Mouse (Mus musculus) gastrocnemius, adult 8-10 months (tissue): ENCODE data around the gene Lin28a. TPM values are rescaled to one million over a fixed set of nuclear protein-coding genes. Genes with fewer than 3 reads are reported as not detected.

Experiments
- DNase-seq, 2 experiments: peaks; one replicate each; pipeline ENCODE4 v3.0.0; 2022; ENCODE audit warnings: low spot score in 2 of 2
- total RNA-seq, 4 experiments: library from RNA; stranded (reverse); gene quantifications; 2 replicates each; pipeline ENCODE4 v1.2.4; 2022

Gene Lin28a
- total RNA-seq, 4 experiments from 2014 or later, result 0.39 to 0.96 (median 0.60) TPM

GRCm38 (mm10) chr4:133980496-133980895, 38.1 kb downstream of the Lin28a start:
- DNase-seq, result no peak

GRCm38 (mm10) chr4:133978021-133978711, 40.5 kb downstream of the Lin28a start:
- DNase-seq, result no peak

GRCm38 (mm10) chr4:133971741-133972140, 46.9 kb downstream of the Lin28a start:
- no peak for DNase-seq

- no peak for DNase-seq
Observed at GRCm38 (mm10) chr4:133970876-133971275, 47.8 kb downstream of the Lin28a start.

- no peak for DNase-seq
Observed at GRCm38 (mm10) chr4:133970196-133970595, 48.4 kb downstream of the Lin28a start.

- DNase-seq, result no peak
Observed at GRCm38 (mm10) chr4:133969114-133969770, 49.4 kb downstream of the Lin28a start.

GRCm38 (mm10) chr4:133968150-133968921, 50.3 kb downstream of the Lin28a start, which contains the start of gene Hmgn2:
Gene Hmgn2 (minus strand): TSS chr4:133968650.
- peak in 1 of 2 experiments; percentile 26 for DNase-seq

GRCm38 (mm10) chr4:133967866-133968149, 50.8 kb downstream of the Lin28a start:
- peak; percentile 71 to 75 for DNase-seq

- peak; percentile 97 to 99 for DNase-seq
Observed at GRCm38 (mm10) chr4:133967138-133967865, 51.3 kb downstream of the Lin28a start.

GRCm38 (mm10) chr4:133966271-133966940, 52.2 kb downstream of the Lin28a start:
- DNase-seq, result no peak

GRCm38 (mm10) chr4:133962566-133962965, 56.1 kb downstream of the Lin28a start:
- no peak for DNase-seq

- DNase-seq, result no peak
Observed at GRCm38 (mm10) chr4:133958884-133959283, 59.8 kb downstream of the Lin28a start.

- no peak for DNase-seq
Observed at GRCm38 (mm10) chr4:133956358-133956757, 62.3 kb downstream of the Lin28a start.

Other genes starting within 250 kb of the Lin28a start
- gene Rps6ka1, start 131.0 kb downstream of the Lin28a start, total RNA-seq, result 1 to 10 TPM; 3.3 to 4.7 (median 4.0) TPM
- 10 to 100 TPM; 28.5 to 36.6 (median 31.6) TPM for gene Hmgn2, start 50.2 kb downstream of the Lin28a start, total RNA-seq
- gene Dhdds, start 17.9 kb downstream of the Lin28a start, total RNA-seq, result 1 to 10 TPM; 8.0 to 9.1 (median 8.8) TPM
- gene Zfp683, start 35.0 kb upstream of the Lin28a start, total RNA-seq, result not detected
- not detected for gene Crybg2, start 42.0 kb upstream of the Lin28a start, total RNA-seq
- gene Cd52, start 76.2 kb upstream of the Lin28a start, total RNA-seq, result under 1 TPM in 1 of 4 experiments, not detected in 3; 0.85 TPM
- gene Ubxn11, start 83.7 kb upstream of the Lin28a start, total RNA-seq, result 1 to 10 TPM; 1.0 to 2.3 (median 1.9) TPM
- 10 to 100 TPM in 3 of 4 experiments, 1 to 10 TPM in 1; 9.0 to 16.5 (median 13.4) TPM for gene Sh3bgrl3, start 109.9 kb upstream of the Lin28a start, total RNA-seq
- gene Cep85, start 168.3 kb upstream of the Lin28a start, total RNA-seq, result 10 to 100 TPM; 46.5 to 67.7 (median 55.8) TPM
- gene Gm7534, start 184.2 kb upstream of the Lin28a start, total RNA-seq, result not detected
- gene Catsper4, start 208.5 kb upstream of the Lin28a start, total RNA-seq, result 1 to 10 TPM in 2 of 4 experiments, under 1 TPM in 2; 0.75 to 1.8 (median 1.1) TPM
- gene Cnksr1, start 219.6 kb upstream of the Lin28a start, total RNA-seq, result 10 to 100 TPM; 48.7 to 66.3 (median 61.7) TPM
- gene E130218I03Rik, start 224.8 kb upstream of the Lin28a start, total RNA-seq, result under 1 TPM in 1 of 4 experiments, not detected in 3; 0.29 TPM
- gene Zfp593, start 226.8 kb upstream of the Lin28a start, total RNA-seq, result 1 to 10 TPM; 5.0 to 7.3 (median 6.1) TPM
- gene Gm30191, start 228.1 kb upstream of the Lin28a start, total RNA-seq, result not detected
- 1 to 10 TPM; 1.7 to 2.5 (median 1.8) TPM for gene Grrp1, start 235.3 kb upstream of the Lin28a start, total RNA-seq